Mouse (Mus musculus) stomach, embryonic 14.5 days (tissue): Measurements from ENCODE around the gene Cldnd1. TPM values are rescaled to one million over a fixed set of nuclear protein-coding genes. Genes with fewer than 3 reads are reported as not detected.
A peak's percentile ranks its signal among the peaks of the same experiment; 100 is the strongest.

Experiments
- ATAC-seq: fragments of 200-750 bp; cut with Nextera tagmentation; 2 replicates; pipeline ENCODE4 v1.8.0; 2017; ENCODE audit warnings: low read depth, moderate TSS enrichment; ENCODE audit not compliant: insufficient number of reproducible peaks, insufficient read depth, low FRiP score
- H3K27ac ChIP-seq: fragments of 300-500 bp; sonication (generic); 2 replicates; pipeline ENCODE4 v1.5.1; 2014; ENCODE audit warnings: mild to moderate bottlenecking, low read length, moderate library complexity, mixed read lengths
- H3K27me3 ChIP-seq: fragments of 300-500 bp; sonication (generic); 2 replicates; pipeline ENCODE4 v1.6.1; 2014; ENCODE audit warnings: low read length, control low read depth, mixed read lengths; ENCODE audit not compliant: control insufficient read depth, insufficient read depth
- H3K36me3 ChIP-seq: fragments of 300-500 bp; sonication (generic); 2 replicates; pipeline ENCODE4 v1.6.1; 2014; ENCODE audit warnings: mild to moderate bottlenecking, control low read depth, low read length, moderate library complexity, mixed read lengths; ENCODE audit not compliant: control insufficient read depth, insufficient read depth
- H3K4me1 ChIP-seq: fragments of 300-500 bp; sonication (generic); 2 replicates; pipeline ENCODE4 v1.6.1; 2014; ENCODE audit warnings: low read length, control low read depth, mixed read lengths; ENCODE audit not compliant: control insufficient read depth, insufficient read depth
- H3K4me2 ChIP-seq: fragments of 300-500 bp; sonication (generic); replicated peaks from 2 replicates; pipeline ENCODE4 v1.6.1; 2014; ENCODE audit warnings: low read depth, low read length, control low read depth
- H3K4me3 ChIP-seq: fragments of 300-500 bp; sonication (generic); 2 replicates; pipeline ENCODE4 v1.5.1; 2014; ENCODE audit warnings: low read depth, low read length, control low read depth
- H3K9ac ChIP-seq: fragments of 300-500 bp; sonication (generic); replicated peaks from 2 replicates; pipeline ENCODE4 v1.6.1; 2014; ENCODE audit warnings: low read depth, mild to moderate bottlenecking, control low read depth, low read length, moderate library complexity, mixed read lengths
- H3K9me3 ChIP-seq: fragments of 300-500 bp; sonication (generic); 2 replicates; pipeline ENCODE4 v1.6.1; 2016; ENCODE audit warnings: low read depth, low read length, control low read depth; ENCODE audit not compliant: control insufficient read depth
- WGBS: fragments of 180-500 bp; shearing (Covaris S2); extraction: QIAGEN DNeasy Blood & Tissue Kit; methylation state at CpG from one replicate; pipeline ENCODE4 v1.1.7; 2014; 5-methylcytosine and 5-hydroxymethylcytosine counted together
- polyA plus RNA-seq: library from polyadenylated mRNA; unstranded; fragments of >200 nt; fragmentation: Nextera tagmentation; extraction: Ambion mirVana; gene quantifications from 2 replicates; pipeline ENCODE4 v1.2.1, GENCODE M21; 2014

Gene Cldnd1
- polyA plus RNA-seq, 1 experiment from 2014 or later: 128 TPM

DNA sequence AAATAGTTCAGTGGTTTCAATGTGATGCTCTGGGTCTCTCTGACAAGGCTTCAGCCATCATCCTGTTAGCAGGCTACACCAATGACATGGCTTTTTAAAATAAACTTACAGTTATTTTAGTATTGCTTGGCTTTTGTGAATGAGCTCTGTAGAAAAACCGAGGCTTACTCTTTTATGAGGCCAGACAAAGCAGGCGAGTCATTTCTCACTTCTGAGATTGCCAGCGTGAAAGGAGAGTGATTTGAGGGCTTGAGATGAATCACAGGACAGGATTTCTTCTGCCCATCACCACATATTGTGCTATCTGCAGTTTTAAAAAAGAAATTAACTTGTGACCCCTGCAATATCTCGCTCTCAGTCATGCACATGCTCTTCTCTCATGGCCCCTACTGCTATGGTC is 12.7 kb upstream of the Cldnd1 start:
- 59% methylated on average over 4 of the region's 4 CpGs for WGBS

DNA sequence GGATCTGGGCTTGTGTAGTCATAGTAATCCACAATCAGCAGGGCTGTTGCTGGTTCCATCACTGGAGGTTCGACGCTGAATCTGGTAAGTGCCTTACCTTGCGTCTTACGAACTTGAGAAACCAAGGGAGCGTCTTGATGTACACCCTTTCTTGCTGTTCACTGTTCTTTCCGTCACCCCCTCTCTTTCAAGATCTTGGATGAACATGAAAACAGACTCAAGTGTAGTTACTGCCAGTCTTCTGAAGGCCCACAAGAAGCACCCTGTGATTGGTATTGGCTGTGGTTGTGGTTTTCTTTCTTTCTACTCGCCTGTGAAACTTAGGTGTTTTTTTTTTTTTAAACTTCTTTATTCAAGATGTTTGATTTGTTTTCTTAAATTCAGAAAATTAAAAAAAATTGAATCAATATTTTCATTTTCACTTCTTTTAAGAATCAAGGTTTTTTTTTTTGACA is 9.0 kb upstream of the Cldnd1 start, which contains the start of gene Gpr15:
Gpr15 (minus strand) TSS at position 405 of the 455 bp plus-strand sequence.
- Histone ChIP-seq H3K4me3 (no peak within 1 kb of the TSS), H3K9me3 (no peaks in the 10 kb centered on the region)

More for the DNA sequence above, 12.7 kb upstream of the Cldnd1 start:
- no peak overlapping the region for H3K4me2 ChIP-seq
- no peak for ATAC-seq
- H3K4me1 ChIP-seq: no peaks in the 10 kb centered on the region
- H3K4me3 ChIP-seq: no peak overlapping the region
- H3K9ac ChIP-seq: no peak overlapping the region
- H3K27ac ChIP-seq: no peak overlapping the region
- H3K36me3 ChIP-seq: no peaks in the 10 kb centered on the region
- H3K9me3 ChIP-seq: no peaks in the 10 kb centered on the region
- H3K27me3 ChIP-seq: no peaks in the 10 kb centered on the region

DNA sequence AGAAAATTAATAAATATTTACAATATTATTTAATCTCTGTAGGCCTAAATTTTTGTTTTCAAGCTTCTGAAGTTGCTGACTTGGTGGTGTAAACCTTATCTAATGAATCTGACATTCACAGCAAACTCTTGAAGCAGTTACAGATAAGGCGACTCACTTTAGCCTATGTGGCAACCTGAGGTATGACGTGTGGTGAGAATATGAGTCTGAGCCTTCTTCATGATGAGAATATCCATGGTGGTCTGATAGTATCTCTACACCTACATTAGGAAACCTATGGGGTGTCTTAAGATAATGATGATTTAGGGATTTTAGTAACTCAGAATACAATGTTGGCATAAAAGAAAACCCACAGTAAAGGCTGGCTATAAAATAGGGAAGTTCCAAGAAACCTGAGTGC is 5.4 kb upstream of the Cldnd1 start:
- Histone ChIP-seq H3K4me3 (no peak overlapping the region), H3K27ac (no peak overlapping the region), H3K4me1 (no peaks in the 10 kb centered on the region), H3K9ac (no peak overlapping the region), H3K9me3 (no peaks in the 10 kb centered on the region), H3K36me3 (no peaks in the 10 kb centered on the region), H3K27me3 (no peaks in the 10 kb centered on the region), H3K4me2 (no peak overlapping the region)
- WGBS: 81% methylated on average over 2 of the region's 2 CpGs
- no peak for ATAC-seq

More for the DNA sequence above, 9.0 kb upstream of the Cldnd1 start, which contains the start of gene Gpr15:
- no peak within 1 kb of the TSS for H3K27ac ChIP-seq
- H3K27me3 ChIP-seq: no peaks in the 10 kb centered on the region
- H3K9ac ChIP-seq: no peak within 1 kb of the TSS
- H3K4me1 ChIP-seq: no peaks in the 10 kb centered on the region
- no peaks in the 10 kb centered on the region for H3K36me3 ChIP-seq
- H3K4me2 ChIP-seq: no peak within 1 kb of the TSS
- 89% methylated on average over 7 of the region's 7 CpGs for WGBS
- ATAC-seq: no peak

DNA sequence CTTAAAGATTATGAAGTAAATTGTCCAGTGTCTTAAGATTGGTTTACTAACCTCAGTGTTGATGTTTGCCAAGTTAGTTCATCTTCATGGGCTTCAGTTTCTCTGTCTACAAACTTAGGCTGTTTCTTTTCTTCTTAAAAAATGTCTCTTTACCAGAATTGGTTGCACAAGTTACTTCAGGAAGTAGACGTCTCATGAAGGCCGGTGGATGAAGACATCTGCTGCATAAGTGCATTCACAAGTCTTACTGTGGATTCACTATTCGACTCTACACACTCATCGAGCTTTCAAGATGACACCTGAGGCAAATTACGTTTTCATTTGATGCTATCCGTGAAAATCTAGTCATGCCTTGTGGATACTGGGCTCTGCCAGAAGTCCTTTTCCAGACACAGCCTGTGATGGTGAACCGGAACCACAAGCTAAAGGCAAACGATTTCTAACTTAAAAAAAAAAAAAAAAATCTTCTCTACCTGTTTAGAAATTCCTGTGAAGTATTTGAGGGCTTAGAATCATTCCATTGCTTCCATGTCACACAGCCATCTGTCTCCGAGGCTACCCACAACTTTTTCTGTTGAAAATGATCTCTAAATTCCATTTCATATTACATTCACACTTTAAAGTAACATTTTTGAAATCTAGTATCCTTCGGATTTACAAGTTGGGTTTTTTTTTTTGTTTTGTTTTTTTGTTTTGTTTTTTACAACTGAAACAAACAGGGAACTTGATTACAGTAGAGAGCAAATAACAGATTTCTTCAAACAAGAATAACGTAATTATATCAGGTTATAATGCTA is 832 bp upstream of the Cldnd1 start:
- WGBS: 77% methylated on average over 11 of the region's 11 CpGs
- Histone ChIP-seq H3K4me1 (peaks cover 3% of the 10 kb centered on the region; the same call in 1 of the 2 replicates), H3K4me2 (peak overlapping the region; percentile 44), H3K36me3 (peaks cover 11% of the 10 kb centered on the region; the same call in 1 of the 2 replicates), H3K9ac (no peak overlapping the region), H3K27ac (no peak overlapping the region), H3K4me3 (peak overlapping the region; percentile 78), H3K27me3 (no peaks in the 10 kb centered on the region), H3K9me3 (no peaks in the 10 kb centered on the region)
- no peak for ATAC-seq

DNA sequence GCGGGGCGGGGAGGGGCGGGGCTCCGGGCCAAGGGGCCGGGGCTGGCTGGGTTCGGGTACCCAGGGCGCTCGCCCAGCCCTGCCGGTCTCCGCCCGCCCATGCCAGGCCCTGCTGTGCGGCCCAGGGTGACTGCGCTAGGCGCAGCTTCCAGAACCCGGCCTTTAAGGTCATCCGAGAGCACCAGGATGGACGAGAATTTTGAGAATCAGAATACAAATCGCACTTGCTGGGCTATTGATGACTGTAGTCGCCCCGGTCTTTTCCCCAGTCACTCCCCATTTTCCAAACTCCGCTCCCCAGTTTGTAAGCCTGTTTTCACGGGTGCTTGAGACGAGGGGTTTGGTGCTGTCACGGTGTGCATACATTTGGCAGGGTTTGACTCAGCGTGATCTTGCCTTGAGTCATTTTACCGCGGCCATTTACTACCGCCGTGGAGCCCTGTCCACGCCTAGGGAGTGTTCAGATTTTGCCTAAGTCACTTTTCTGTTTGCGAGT is 514 bp downstream of the Cldnd1 start:
- under 1% methylated on average over 28 of the region's 31 CpGs for WGBS
- Histone ChIP-seq H3K4me2 (peak overlapping the region; percentile 58), H3K36me3 (peaks cover 21% of the 10 kb centered on the region; the same call in 1 of the 2 replicates), H3K9ac (peak overlapping the region; percentile 68), H3K9me3 (no peaks in the 10 kb centered on the region), H3K27ac (peak overlapping the region; percentile 75), H3K27me3 (no peaks in the 10 kb centered on the region), H3K4me3 (peak overlapping the region; percentile 78), H3K4me1 (peaks cover 3% of the 10 kb centered on the region; the same call in 1 of the 2 replicates)
- peak; percentile 89 for ATAC-seq

DNA sequence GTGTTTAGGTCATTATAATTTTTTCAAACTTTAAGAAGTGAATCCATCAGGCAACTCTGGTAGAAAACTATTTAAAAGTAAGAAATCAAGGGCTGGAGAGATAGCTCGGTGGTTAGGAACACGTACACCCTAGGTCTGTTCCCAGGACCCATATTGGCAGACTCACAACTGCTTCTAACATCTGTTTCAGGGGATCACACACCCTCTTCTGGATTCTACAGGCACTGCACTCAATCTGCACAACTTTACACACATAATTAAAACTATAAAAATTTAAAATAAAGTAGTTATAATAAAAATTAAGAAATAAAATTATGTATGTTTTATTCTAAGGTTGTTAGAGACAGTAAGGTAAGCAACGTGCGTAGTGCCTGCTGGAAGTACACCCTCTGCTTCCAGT is 10.5 kb downstream of the Cldnd1 start:
- Histone ChIP-seq H3K4me3 (no peak overlapping the region), H3K4me2 (no peak overlapping the region), H3K27ac (no peak overlapping the region), H3K4me1 (no peaks in the 10 kb centered on the region), H3K36me3 (peaks cover 14% of the 10 kb centered on the region), H3K9me3 (no peaks in the 10 kb centered on the region), H3K27me3 (no peaks in the 10 kb centered on the region), H3K9ac (no peak overlapping the region)
- 79% methylated on average over 4 of the region's 4 CpGs for WGBS
- no peak for ATAC-seq

DNA sequence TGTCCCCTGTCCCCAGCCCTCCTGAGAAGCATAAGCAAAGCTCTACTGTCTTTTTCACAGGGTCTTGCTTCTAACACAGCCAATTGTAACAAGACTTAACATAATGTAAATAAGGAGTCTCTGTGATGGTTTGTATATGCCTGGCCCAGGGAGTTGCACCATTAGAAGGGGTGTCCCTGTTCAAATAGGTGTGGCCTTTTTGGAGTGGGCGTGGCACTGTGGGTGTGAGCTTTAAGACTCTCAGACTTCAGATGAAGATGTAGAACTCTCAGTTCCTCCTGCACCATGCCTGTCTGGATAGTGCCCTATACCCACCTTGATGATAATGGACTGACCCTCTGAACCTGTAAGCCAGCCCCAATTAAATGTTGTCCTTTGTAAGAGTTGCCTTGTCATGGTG is 11.1 kb downstream of the Cldnd1 start:
- no peak overlapping the region for H3K4me3 ChIP-seq
- H3K27ac ChIP-seq: no peak overlapping the region
- no peak overlapping the region for H3K4me2 ChIP-seq
- H3K4me1 ChIP-seq: no peaks in the 10 kb centered on the region
- no peaks in the 10 kb centered on the region for H3K27me3 ChIP-seq
- no peak; the same call in 1 of the 2 replicates for ATAC-seq
- peaks cover 14% of the 10 kb centered on the region for H3K36me3 ChIP-seq
- 96% methylated on average over 1 of the region's 1 CpGs for WGBS
- no peaks in the 10 kb centered on the region for H3K9me3 ChIP-seq
- H3K9ac ChIP-seq: no peak overlapping the region

DNA sequence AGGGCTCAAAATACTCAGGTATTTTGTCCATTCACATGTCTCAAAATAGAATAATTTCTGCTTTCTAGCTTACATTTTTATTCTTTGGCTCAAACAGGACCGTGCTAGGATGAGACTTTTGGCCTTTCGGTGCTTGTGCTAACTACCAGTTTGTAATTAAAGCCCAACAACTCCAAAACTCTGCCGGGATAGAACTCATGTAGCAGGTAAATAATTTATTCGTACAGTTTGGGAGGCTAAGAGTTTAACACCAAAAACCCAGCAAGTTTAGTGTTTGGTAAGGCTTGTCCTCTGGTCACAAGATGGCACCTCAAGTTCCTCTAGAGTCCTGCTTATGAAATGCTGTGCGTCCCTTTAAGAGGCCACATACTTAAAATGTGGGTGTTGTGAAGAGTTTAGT is 13.0 kb downstream of the Cldnd1 start:
- Histone ChIP-seq H3K4me1 (no peaks in the 10 kb centered on the region), H3K4me2 (no peak overlapping the region), H3K9me3 (no peaks in the 10 kb centered on the region), H3K27me3 (no peaks in the 10 kb centered on the region), H3K4me3 (no peak overlapping the region), H3K36me3 (no peaks in the 10 kb centered on the region), H3K9ac (no peak overlapping the region), H3K27ac (no peak overlapping the region)
- no peak for ATAC-seq
- WGBS: 92% methylated on average over 5 of the region's 5 CpGs
